Mouse (Mus musculus) cortical plate, adult 2 months (tissue): Measurements from ENCODE around the gene Gfm2.

Source experiments
- CTCF ChIP-seq: fragments of 200-500 bp; IDR thresholded peaks from 2 replicates; pipeline ENCODE4 v1.5.1; 2011; ENCODE audit warnings: mild to moderate bottlenecking, control low read depth, low read length; ENCODE audit not compliant: insufficient read depth; ENCODE audit errors: extremely low read depth
- POLR2A ChIP-seq: fragments of 200-500 bp; IDR thresholded peaks from 2 replicates; pipeline ENCODE4 v1.6.1; 2011; ENCODE audit warnings: mild to moderate bottlenecking, low read length, control low read depth; ENCODE audit not compliant: insufficient read depth; ENCODE audit errors: extremely low read depth

GRCm38 (mm10) chr13:97208500-97209010, 70.8 kb downstream of the Gfm2 start:
- no peak for TF ChIP-seq CTCF
- TF ChIP-seq POLR2A = no peak
